Mouse (Mus musculus): ENCODE data around the gene Gm10775.

GRCm38 (mm10) chr13:65241099-65241626 lies 18.2 kb upstream of the Gm10775 start:
- TF ChIP-seq CTCF (IDR thresholded peaks at IDR 0.05; ENCODE audit: low read depth) (no peak), EP300 (optimal IDR thresholded peaks at IDR 0.05) (peak; percentile 77)

All from stomach, postnatal 0 days (tissue).